Mouse (Mus musculus) layer of hippocampus, postnatal 10 days (tissue): Measurements from ENCODE around the gene Gm10413. TPM values are rescaled to one million over a fixed set of nuclear protein-coding genes. Genes with fewer than 3 reads are reported as not detected.
"Not testable (repeated sequence)": the region's sequence is repeated elsewhere in the genome, so short reads cannot be mapped to it uniquely, and the experiment has no call there.

Experiments
- DNase-seq, 2 experiments: peaks; one replicate each; pipeline ENCODE4 v3.0.0; 2021; ENCODE audit warnings: low spot score in 2 of 2
- long read RNA-seq: library from polyadenylated mRNA; stranded (forward); transcript quantifications from one replicate; pipeline ENCODE4 v2.0.0, GENCODE M21; 2023
- total RNA-seq, 2 experiments: library from RNA; stranded (reverse); gene quantifications; 2 replicates each; pipeline ENCODE4 v1.2.3; 2021

The Gm10413 gene
- total RNA-seq = not detected
- long read RNA-seq = 0 reads

DNA sequence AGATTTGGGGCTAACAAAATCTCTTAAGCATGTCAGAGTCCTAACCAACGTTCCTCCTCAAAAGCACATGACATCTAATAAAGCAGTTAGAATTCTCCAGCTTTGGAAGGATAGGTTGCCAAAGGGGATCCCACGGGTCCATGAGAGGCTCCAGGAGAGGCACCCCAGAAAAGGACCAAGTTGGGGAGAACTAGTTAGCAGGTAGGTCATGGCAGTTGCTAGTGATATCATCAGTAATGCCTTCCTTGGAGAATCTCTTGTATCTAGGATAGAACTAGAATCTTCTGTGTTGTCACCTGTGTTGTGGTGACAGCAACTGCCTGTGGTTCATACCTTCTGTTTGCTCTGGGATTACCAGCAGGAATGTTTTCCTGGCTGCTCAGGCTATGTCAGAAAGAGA lies at the start of gene Gm10413:
Gene Gm10413, plus strand, starts transcription at position 301 of the 400 bp plus-strand sequence.
- not testable (repeated sequence) for DNase-seq

DNA sequence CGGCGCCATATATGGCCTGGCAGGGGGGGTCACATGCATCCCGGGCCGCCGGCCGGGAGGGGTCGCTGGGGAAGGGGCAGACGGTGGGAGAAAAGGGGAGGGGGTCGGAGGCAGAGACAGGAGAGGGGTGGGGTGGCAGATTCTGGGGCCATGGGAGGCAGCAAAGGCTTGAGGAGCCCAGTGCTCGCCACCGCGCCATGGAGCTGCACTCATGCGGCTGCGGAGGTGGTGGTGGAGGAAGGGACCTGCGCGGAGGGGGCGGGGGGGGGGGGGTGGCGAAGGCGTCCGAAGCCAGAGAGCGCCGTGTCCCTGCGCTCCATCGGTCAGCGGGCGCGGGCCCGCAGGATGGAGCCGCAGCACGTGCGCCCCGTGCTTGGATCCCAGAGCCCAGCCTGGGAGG lies 17.4 kb downstream of the Gm10413 start, which contains the start of gene Gm10409:
Gene Gm10409, plus strand, starts transcription at position 301 of the 400 bp plus-strand sequence.
- not testable (repeated sequence) for DNase-seq

DNA sequence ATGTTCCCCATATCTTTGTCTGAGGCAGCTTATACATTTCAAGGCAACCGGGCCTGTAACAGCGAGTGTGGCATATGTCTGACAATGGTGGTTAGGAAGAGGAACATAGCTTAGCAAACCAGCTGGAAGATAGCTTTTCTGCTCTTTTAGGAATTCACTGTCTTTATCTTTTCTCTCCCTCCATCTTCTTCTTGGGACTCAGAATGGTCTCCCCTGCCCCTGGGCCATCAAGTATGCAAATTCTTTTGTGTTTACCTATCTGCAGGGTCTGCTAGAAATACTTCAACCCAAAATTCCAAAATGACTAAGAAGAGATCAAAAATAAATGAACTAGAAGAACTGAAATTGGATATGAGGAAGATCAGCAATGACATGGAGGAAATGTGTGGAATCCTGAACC lies 32.9 kb downstream of the Gm10413 start, which contains the start of gene Gm3005:
Gene Gm3005, plus strand, starts transcription at position 301 of the 400 bp plus-strand sequence.
- not testable (repeated sequence) for DNase-seq

DNA sequence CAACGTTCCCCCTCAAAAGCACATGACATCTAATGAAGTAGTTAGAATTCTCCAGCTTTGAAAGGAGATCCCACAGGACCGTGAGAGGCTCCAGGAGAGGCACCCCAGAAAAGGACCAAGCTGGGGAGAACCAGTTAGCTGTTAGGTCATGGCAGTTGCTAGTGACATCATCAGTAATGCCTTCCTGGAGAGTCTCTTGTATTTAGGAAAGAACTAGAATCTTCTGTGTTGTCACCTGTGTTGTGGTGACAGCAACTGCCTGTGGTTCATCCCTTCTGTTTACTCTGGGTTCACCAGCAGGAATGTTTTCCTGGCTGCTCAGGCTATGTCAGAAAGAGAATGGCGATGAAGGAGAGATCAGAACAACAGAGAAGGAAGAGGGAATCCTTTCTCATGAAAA lies 54.2 kb downstream of the Gm10413 start, which contains the start of gene Gm10408:
Gene Gm10408, plus strand, starts transcription at position 301 of the 400 bp plus-strand sequence.
- DNase-seq = not testable (repeated sequence)

Other genes starting within 250 kb of the Gm10413 start
- under 1 TPM in 1 of 2 experiments, not detected in 1; 0.69 TPM for gene Gm5795, start 206.8 kb upstream of the Gm10413 start, total RNA-seq
- gene D830030K20Rik, start 186.6 kb upstream of the Gm10413 start, total RNA-seq = 1 to 10 TPM; 5.7 to 9.6 TPM
- gene Gm2956, start 62.5 kb upstream of the Gm10413 start, total RNA-seq = 1 to 10 TPM in 1 of 2 experiments, not detected in 1; 3.7 TPM
- 1 to 10 TPM; 7.7 to 9.7 TPM for gene Gm10409, start 17.5 kb downstream of the Gm10413 start, total RNA-seq
- gene Gm3005, start 33.0 kb downstream of the Gm10413 start, total RNA-seq = 1 to 10 TPM; 1.4 to 2.2 TPM
- not detected for gene Gm10408, start 54.3 kb downstream of the Gm10413 start, total RNA-seq
- not detected for gene Gm3012, start 239.4 kb downstream of the Gm10413 start, total RNA-seq